Mouse (Mus musculus) CD4-positive, CD25-positive, alpha-beta regulatory T cell, adult 2 months (primary cell): ENCODE data around the gene Ech1.

Experiments
- DNase-seq: peaks from one replicate; pipeline ENCODE4 v3.0.0-alpha.2; 2012; ENCODE audit warnings: low read depth, low spot score

Ech1 gene

GRCm38 (mm10) chr7:28824941-28825685 lies at the start of gene Ech1:
Gene Ech1 (plus strand): TSS chr7:28825217.
- DNase-seq: peak; percentile 95

GRCm38 (mm10) chr7:28778825-28779224 lies 46.2 kb upstream of the Ech1 start:
- DNase-seq: no peak

DNA sequence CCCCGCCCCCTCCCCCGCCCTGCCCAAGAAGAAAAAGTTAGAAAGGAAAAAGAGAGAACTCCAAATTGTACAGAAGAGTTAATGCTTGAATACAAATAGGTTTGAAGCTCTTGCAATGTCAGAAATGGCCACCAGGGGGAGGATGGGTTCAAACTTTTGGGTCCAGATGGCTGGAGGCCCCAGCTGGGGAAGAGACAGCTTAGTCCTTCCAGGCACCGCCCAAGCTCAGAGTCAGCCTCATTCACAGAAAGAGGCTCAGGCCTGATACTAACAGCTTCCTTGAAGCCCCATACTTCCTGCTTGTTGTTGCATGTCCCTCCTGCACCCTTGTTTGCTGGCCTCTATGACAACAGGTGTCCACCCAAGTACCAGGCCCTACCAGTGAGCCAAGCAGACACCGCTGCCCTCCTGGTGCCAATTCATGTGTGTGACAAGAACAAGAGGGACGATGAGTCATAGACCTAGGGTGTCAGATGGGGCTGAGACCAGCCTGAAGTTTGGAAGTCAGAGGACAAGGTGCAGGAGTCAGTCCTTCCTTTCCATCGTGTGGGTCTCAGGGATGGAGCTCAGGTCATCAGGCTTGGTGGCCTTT lies 44.9 kb upstream of the Ech1 start:
- DNase-seq: peak; percentile 92

DNA sequence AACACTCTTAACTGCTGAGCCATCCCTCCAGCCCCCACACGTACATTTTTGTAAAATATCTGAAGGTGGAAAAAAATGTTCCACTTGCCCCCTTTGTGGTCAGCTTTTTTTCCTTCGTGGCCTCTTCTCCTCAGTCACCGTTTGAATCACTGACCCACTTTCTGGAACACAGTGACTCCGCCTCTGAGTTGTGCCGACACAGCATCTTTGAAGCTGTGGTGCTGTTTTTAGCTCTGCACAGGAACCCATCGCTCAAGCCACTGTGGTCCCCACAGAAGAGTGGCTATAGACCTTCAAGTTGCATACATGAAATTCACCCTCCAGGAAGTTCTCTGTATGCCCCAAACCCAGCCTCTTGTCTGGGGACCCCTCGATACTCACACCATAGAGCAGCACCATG lies 44.2 kb upstream of the Ech1 start:
- DNase-seq: peak; percentile 76

DNA sequence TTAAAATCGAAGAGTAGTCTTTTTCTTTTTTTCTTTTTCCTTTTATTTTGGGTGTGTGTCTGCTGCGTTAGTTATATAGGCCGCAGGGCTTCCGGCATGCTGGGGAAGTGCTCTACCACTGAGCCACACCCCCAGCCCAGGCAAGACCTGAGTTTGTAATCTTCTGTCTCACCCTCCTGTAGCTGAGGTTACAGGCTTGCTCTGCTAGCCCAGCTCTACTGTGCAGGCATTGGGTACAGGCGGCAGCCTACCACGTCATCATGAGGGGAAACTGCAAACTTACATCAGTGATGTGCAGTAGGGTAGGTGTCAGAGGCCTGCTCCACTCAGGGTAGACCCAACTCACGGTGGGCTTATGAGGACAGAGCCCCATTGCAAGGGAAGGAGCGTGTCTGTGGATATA lies 43.8 kb upstream of the Ech1 start:
- DNase-seq: peak; percentile 93

DNA sequence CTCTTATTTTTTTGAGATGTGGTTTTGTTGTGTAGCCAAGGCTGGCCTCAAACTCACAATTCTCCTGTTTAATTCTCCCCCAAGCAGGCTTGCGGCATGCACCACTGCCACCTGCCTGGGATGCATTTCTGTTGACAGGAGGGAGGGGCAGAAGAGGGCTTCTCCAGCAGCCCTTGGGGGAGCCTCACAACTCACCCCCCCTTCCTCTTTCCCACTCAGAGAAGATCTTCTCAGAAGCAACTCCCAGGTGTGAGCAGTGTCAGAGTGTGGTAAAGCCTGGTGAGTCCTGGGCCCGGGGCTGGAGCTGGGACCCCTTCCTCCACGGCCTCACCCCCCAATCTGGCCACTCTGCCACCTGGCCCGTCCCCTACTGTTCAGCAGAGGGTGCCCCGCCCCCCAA lies 39.9 kb upstream of the Ech1 start:
- no peak for DNase-seq

- no peak for DNase-seq
Measured at GRCm38 (mm10) chr7:28787884-28788283, 37.1 kb upstream of the Ech1 start.

GRCm38 (mm10) chr7:28788307-28789195 lies 36.5 kb upstream of the Ech1 start, which contains the start of gene Rinl:
Gene Rinl (plus strand): TSS chr7:28788969.
- DNase-seq: peak; percentile 71

- DNase-seq: no peak
Measured at GRCm38 (mm10) chr7:28789235-28789634, 35.8 kb upstream of the Ech1 start.

DNA sequence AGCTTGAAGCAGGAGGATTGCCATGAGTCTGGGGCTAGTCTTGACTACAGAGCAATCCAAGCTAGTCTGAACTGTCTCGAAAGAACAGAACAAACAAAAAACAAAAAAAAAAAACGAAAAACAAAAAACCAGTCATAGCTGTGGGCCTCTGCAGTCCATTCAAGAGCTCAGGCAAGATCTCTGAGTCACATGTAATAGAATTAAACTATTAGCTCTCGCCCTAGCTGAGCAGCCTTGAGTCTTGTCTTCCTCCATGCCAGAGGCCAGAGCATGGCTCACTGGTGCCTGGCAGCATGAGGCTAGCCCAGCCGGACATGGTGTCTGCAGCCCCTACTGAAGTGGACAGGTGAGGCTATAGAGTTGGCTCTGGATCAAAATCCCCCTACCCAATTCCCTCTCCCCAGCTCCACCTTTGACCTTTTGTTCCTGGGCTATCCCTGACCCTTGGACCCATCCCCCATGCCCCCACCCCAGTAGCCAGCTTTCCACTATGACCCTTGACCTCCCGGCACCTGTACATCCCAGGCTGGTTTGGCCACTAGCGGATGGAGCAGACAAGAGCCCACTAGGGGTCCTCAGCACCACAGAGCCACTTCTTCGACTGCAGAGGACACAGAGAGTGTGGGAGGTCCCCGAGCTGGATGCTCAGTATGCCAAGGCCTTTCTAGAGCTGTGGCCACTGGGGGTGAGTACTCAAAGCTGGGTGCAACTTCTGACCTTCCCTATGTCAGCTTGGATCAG lies 34.8 kb upstream of the Ech1 start:
- DNase-seq: peak; percentile 45

DNA sequence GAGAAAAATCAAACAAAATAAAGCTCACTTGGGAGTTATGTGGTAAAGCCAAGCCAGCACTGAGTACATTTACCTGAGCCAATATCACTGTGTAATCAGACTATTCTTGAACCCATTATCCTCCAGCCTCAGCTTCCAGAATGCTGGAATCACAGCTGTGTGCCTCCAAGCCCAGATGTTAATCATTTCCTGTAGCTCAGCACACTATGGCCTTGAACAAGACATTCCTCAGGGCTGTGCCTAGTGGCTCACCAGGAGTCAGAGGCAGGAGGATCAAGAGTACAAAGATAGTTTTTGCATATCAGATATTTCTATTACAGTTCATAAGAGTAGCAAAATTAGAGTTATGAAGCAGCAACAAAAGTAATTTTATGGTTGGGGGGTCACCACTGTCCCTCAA lies 33.3 kb upstream of the Ech1 start:
- DNase-seq: no peak

GRCm38 (mm10) chr7:28792391-28793185 lies 32.4 kb upstream of the Ech1 start:
- peak; percentile 75 for DNase-seq

GRCm38 (mm10) chr7:28793834-28794233 lies 31.2 kb upstream of the Ech1 start:
- peak; percentile 68 for DNase-seq

- peak; percentile 64 for DNase-seq
Measured at GRCm38 (mm10) chr7:28794496-28794895, 30.5 kb upstream of the Ech1 start.

- peak; percentile 41 for DNase-seq
Measured at GRCm38 (mm10) chr7:28795832-28796231, 29.2 kb upstream of the Ech1 start.

DNA sequence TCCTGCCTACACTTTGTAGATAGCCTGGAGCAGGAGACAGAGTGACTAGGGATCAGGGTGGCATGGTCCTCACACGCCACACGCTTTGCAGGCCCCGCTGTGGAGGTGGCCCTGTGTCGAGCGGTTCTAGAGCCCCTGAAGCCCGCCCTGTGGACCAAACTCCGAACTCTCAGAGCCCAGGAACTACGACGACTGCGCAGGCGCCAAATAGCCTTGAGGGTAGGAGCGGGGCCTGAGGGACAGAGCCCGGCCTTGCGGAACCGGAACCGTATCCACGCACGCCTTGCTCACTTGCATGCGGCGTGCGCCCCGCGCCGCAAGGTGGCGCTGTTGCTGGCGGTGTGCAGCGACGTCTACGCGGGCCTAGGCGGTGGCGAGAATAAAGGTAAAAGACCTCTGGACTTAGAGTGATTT lies 28.4 kb upstream of the Ech1 start:
- DNase-seq: peak; percentile 90

GRCm38 (mm10) chr7:28799994-28800393 lies 25.0 kb upstream of the Ech1 start:
- DNase-seq: peak; percentile 72

DNA sequence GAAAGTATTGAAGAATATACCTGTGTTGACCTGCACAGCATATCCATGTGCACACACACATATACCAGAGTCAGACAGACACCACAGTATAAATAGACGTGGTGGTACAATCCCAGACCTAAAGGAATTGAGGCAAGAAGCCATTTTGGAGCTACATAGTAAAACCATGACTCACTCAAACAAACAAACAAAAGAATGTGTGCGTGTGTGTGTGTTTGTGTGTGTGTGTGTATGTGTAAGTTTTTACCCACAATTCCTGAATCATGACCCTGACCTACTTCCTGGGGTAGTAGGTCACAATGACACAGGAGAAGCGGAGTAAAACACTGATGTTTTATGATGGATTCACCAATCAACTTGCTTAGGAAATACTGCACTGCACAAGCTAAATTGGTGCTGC lies 23.6 kb upstream of the Ech1 start:
- no peak for DNase-seq

- no peak for DNase-seq
Measured at GRCm38 (mm10) chr7:28801901-28802670, 22.9 kb upstream of the Ech1 start.
